Mouse (Mus musculus) cerebellum, adult 2 months (tissue): ENCODE measurements around the gene Cav1.

Experiments used
- CTCF ChIP-seq: fragments of 200-500 bp; IDR thresholded peaks from 2 replicates; pipeline ENCODE4 v1.5.1; 2011; ENCODE audit warnings: low read depth, mild to moderate bottlenecking, control low read depth, low read length, moderate library complexity, borderline replicate concordance; ENCODE audit not compliant: insufficient read depth
- POLR2A ChIP-seq: fragments of 200-500 bp; IDR thresholded peaks from 2 replicates; pipeline ENCODE4 v1.6.1; 2011; ENCODE audit warnings: low read length, control low read depth, borderline replicate concordance; ENCODE audit not compliant: insufficient read depth

DNA sequence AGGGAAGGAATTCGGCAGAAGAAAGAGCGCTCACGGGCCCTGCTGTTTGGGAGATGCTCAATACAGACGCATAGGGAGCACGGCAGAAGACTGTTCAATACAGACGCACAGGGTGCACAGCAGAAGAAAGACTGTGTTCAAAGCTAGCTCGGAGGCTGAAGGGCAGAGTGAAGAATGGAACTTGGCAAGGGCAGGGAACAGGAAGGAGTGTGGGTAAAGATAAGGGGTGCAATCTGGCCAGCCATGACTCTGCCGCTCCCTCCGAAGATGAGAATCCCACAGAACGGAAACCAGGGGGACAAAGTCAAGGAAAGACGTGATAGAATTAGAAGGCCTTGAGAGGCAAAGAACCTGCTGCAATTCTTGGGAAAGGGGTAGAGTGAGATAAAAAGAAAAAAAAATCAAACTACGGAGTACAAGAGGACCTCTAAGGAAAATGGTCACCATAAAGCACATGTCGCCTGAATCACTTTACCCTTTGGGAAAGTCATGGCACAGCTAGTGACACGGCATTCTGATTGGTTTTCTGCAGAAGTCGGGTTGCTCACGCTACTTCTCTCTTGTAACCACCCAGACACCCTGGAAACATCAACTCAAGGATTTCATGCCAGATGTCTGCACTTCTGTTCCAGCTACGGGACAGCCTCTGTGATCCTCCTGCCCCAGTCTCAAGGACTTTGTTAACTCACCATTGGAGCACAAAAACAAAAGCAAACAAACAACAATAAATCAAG lies 57.5 kb downstream of the Cav1 start:
- TF ChIP-seq CTCF (no peak), POLR2A (no peak)
